Mouse (Mus musculus) right cerebral cortex, postnatal 14 days (tissue): ENCODE measurements around the gene Dolpp1.
A peak's percentile ranks its signal among the peaks of the same experiment; 100 is the strongest.

Experiments
- DNase-seq: peaks from one replicate; pipeline ENCODE4 v3.0.0; 2022

Dolpp1 gene

DNA sequence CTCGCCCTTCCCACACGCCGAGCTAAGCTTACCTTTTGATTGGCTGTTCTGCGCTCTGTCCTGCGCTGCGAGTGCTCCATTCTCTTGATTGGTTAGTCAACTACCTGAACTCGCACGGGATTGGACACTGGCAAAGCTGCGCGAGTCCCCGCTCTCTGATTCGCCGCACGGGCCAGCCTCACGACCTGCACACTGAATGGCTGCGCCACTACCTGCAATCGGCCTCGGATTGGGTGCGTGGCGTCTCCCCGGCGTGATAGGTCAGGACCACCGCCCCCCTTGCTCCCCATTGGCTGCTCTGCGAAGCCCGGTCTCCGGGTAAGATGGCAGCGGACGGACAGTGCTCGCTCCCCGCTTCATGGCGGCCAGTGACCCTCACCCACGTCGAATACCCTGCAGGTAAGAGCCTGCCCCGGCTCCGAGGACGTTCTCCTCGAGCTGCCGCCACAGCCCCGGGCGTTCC lies at the start of gene Dolpp1:
TSS of gene Dolpp1 (plus strand) at position 141 of the 463 bp plus-strand sequence.
- DNase-seq: peak; percentile 97

DNA sequence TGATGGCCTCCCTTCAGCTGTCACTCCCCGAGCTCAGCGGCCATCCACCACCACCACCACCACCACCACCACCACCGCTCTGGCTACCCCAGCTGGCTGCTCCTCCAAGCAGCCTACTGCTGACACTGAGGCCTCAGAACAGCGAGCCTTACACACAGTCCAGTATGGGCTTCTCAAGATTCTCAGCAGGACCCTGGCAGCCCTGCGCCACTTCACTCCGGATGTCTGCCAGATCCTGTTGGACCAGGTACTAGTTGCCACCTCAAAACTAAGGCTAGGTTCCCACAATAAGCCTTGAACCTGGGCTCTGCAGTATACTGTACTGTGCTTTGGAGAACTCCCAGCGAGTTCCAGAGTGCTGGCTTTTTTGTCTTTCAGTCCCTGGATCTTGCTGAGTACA lies 49.5 kb upstream of the Dolpp1 start:
- no peak for DNase-seq

DNA sequence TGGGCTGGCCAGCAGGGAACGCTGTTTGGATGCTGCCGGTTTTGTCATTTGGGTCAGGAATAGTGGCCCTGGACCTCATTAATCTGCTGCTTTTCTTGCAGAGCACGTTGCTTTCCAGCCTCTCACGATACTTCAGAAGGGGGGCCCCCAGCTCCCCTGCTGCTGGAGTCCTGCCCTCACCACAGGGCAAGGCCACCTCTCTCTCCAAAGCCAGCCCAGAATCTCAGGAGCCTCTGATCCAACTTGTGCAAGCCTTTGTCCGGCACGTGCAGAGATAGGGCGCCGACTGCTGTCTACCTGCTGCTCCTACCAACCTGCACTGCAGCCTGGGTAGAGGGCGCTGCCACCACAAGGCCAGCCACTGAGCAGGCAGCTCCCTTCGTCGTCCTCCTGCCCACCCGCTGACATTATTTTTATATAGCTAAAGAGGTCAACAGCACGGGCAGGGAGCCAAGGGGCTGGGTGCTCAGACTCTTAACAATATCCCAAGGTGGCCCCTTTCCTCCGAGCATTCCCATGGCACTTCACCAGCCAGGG lies 48.4 kb upstream of the Dolpp1 start:
- peak; percentile 59 for DNase-seq

DNA sequence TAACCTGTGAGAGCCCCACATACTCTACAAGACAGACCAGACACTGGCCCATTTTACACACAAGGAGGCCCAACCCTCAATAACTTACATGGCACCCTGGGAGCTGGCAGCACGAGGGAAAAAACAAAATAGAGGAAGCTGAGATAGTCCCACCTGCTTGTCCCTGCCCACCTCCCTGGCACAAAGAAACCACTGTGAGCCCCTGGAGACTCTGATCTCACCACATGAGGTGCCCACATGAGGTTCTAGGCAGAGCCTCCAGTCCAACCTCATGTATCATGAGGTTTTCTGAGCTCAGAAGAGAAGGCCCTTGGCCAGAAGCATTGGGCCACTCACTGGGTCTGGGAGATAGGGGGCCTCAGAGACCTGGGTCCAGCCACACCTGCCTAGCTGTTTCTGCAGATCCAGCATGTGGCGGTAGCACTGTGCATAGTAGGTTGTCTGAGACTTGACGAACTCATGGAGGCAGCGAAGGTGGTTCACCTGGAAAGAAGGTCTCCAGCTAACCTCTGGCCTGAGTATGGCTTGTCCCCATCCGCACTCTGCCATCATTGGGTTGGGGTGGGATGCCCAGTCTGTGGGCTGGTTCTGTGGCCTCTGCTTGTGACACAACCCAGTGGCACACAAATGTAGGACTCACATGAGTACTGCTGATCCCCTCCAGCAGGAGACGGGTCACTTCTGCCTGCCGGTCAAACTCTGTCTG lies 45.9 kb upstream of the Dolpp1 start:
- no peak for DNase-seq

DNA sequence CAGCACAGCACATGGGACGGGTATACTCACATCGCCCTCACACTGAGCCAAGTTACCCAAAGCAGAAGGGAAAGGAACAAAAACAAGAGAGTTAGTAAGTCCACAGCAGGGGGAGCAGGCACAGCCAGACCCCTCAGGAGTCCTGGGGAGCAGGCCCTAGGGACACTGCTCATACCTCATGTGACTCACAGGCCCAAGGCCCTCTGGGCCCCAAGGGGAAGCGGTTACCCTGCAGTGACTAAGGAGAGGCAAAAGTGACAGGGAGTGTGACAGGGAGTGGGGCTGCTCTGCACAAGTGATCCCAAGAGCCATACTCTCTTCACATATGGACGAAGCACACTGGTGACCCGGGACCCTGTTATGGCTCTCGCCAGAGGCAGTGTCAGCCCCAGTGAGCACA lies 42.9 kb upstream of the Dolpp1 start:
- DNase-seq: no peak

DNA sequence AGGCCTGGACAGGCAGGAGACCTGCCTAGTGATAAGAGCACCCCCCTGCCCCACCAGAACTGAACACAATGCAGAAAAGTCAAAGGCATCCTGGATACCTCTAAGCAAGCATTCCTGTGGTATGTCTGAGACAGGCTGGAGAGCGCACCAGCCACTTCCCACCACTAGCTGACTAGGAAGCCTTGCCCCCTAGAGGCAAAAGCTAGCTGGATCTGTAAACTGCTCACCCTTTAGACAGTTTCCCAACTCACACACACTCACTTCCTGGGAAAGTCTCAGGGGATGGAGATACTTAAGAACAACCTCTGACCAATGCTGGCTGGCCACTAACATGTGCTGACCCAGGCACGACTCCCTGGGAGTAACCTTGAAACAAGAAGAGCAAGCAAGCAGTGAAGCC lies 40.9 kb upstream of the Dolpp1 start:
- DNase-seq: no peak

DNA sequence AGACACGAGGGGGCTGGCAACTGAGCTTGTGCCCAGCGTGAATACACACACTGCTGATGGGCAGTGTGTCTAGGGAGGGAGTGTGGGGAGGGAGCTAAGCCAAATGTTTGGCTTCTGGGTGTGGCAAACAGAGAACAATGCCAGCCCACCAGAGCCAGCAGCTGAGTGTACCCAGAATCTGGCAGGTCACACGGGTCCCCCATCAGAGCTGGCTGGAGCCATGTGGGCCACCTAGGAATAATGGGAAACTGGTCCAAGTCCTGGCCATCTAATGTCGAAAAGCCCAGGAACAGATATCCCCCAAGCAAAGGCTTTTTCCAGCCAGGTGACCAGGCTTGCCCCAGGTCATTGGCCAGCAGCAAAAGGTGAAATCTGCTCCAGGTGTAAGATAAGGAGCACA lies 36.2 kb upstream of the Dolpp1 start:
- DNase-seq: no peak

DNA sequence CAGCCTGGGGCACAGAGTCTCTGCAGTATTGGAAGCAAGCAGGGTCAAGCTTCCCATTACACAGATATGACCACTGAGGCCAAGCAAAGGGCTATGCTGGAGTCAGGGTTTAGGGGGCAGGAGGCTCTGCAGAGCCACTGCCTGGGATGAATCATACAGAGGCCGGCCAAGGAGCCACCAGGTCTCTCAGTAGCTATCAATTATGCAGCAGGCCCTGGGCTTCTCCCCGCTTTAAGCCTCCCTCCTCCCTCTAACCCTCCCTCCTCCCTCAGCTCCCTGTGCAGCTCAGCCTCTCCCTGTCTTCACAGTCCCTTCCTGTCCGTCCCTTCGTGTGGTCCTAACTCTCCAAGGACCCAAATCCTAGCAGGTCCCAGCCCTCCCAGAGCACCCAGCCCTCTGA lies 35.8 kb upstream of the Dolpp1 start:
- no peak for DNase-seq

DNA sequence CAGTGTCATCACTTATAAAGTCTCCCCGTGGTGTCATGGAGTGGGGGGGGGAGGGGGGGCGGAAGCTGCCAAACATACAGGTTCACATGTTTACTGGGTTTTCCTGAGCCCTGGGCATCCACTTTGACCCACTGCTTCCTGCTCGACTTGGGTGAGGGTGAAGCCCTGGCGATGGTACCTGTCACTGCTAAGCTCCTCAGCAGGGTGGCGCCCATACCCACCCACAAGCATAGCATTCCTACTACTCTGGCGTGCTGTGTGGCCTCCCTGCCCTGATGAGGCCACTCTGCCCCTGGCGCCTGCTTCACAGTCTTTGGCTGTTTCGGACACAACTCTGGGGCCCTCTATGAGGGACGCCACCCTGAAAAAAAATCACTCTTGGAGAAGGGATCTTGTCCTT lies 35.1 kb upstream of the Dolpp1 start:
- no peak for DNase-seq

DNA sequence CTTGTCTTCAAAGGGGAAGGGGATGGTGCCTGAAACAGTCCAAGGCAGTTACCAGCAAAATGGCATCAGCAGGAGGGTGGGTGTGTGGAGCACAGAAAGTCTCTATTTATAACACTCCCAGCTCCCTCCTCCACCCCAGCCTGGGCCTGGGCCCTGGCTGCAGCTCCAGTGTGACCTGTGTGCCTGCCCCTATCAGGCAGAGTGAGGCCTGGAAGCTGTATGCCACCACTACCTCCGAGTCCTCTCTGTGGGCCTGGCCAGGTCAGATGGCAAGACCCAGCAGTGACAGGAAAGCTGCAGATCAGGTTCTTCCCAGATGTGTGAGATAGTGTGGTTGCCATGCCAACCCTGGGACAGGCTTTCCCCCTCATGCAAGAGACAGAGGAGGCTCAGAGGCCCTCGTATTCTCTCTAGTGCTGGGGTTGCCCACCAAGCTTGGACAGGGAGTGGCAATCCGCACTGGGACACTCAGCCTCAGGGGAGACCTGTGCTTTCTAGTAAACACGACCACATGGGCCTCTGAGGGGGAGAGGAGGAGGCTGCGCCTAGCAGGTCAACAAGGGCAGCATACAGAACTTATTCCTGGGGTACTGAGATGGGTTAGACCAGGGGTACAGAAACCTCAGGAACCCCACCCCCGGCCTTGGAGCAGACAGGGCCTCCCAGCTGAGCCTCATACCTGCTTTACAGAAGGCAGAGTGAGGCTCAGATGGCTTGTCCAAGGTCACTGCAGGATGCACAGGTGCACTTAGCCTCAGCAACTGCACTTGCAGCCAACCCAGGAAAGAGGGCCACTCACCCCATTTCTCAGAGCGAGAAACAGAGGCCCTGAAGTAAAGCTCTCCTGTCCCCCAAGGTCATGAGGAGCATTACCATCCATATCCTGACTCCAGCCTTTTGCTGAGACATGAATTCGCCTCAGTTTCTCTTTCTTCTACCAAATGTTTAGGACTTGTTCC lies 34.2 kb upstream of the Dolpp1 start:
- DNase-seq: peak; percentile 44

DNA sequence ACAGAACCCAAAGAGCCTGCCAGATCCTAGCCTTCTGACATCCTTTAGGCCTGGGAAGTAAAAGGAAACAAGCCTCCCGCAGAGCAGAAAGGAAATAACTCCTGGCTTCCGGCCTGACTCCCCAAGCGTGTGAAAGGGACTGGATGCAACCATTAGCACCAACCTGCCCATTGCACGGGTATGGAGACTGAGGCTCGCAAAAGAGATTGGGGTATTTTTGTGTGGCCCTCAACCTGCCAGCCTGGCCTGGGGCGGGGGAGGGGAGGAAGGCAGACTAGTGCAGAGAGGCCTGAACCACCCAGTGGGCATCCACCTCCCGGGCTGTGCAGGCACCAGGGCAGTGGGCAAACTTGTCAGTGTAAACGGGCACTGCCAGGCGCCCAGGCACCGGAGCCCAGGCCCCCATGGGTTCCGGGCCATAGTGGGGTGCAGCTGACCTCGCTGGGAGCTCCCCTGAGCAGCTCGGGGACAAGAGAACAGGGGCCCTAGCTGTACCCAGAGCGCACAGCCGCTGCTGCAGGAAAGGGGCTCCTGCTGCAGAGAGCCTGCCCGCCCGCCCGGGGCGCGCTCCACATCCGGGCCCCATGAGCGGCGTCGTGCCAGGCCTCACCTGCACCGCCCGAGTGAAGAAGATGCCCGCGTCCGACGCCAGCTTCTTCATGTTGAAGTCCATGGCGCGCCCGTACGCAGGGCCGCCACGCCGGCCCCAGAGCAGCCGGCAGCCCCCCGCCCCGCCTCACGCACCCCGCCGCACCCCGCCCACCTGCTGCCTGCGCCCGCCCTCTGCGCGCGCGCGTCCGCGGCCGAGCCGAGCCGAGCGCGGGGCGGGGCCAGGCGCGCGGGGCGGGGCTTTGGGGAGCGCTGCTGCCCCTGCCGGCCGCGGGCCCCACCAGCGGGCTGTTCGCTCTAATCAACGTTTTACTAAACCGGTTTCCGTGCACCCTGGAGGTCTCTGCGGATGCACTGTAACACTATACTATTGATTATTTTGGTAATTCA lies 33.2 kb upstream of the Dolpp1 start, which contains the start of gene Sh3glb2:
TSS of gene Sh3glb2 (minus strand) at position 805 of the 999 bp plus-strand sequence.
- peak; percentile 87 for DNase-seq

DNA sequence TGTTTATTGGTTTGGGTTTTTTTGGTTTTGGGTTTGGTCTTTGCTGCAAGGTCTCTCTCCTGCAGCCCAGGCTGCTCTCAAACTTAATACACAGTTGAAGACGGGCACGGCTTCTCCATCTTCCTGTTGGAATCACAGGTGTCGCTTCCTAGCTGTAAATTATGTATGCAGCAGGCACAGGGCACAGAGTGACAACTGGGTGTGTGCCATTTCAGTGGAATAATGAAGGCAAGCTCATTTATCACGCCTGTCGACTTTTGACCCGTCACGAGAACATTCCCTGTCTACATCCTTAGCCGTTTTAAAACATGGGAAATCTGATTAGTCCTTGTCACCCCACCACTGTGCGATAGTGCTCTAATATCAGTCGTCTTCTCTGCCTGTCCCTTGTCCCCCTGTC lies 31.4 kb upstream of the Dolpp1 start:
- DNase-seq: no peak

DNA sequence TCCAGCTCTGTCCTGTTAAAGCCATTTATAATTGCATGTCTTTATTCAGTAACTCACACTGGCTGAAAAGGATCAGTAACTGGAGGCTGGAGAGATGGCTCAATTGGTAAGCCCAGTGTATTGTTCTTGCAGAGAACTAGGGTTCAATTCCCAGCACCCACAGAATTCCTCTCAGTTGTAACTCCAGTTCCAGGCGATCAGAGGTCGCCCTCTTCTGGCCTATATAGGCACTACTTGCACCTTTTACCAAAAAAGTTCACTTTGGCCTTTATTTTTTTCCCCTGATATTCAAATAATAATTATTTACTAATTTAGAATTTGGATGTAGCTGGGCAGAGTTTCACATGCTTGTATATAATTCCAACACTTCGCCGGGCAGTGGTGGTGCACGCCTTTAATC lies 29.2 kb upstream of the Dolpp1 start:
- no peak for DNase-seq

DNA sequence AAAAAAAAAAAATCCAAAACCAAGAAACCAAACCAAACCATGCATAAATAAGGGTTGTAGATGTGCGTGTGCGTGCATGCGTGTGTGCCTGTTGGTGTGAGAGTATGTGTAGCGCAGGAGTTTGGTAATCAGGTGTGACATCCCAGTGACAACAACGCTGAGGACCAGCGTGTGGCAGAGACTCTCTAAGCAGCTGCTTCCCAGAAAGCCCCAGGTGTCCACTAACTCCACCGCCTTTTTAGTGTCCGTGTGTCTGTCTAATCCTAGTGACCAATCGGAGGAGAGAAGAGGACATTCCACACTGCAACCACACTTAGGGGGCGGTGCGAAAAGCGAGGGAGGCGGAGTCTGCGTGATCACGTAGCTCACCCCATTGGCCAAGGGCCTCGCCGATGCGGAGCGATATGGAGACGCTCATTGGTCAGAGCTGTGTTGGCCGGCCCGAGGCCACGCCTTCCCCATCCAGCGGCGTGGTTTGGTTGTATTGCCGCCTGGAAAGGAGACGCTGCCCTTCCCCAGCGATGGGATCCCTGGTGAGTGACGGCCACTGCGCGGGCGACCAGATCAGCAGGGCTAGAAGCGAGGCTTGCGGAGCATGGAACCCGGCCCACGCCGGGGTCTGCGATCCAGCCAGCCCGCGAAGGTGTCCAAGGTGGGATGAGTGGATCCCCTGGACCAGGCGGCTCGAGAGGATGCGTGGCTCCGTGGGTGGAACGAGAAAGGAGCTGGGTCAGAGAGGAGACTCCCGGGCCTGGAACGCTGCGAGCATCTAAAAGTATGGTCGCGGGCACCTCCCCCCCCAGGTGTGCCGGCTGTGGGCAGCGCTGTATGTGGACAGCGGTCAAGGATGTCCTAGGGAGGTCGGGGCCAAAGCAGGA lies 28.0 kb upstream of the Dolpp1 start, which contains the start of gene Miga2:
TSS of gene Miga2 (plus strand) at position 461 of the 878 bp plus-strand sequence.
- DNase-seq: peak; percentile 97

DNA sequence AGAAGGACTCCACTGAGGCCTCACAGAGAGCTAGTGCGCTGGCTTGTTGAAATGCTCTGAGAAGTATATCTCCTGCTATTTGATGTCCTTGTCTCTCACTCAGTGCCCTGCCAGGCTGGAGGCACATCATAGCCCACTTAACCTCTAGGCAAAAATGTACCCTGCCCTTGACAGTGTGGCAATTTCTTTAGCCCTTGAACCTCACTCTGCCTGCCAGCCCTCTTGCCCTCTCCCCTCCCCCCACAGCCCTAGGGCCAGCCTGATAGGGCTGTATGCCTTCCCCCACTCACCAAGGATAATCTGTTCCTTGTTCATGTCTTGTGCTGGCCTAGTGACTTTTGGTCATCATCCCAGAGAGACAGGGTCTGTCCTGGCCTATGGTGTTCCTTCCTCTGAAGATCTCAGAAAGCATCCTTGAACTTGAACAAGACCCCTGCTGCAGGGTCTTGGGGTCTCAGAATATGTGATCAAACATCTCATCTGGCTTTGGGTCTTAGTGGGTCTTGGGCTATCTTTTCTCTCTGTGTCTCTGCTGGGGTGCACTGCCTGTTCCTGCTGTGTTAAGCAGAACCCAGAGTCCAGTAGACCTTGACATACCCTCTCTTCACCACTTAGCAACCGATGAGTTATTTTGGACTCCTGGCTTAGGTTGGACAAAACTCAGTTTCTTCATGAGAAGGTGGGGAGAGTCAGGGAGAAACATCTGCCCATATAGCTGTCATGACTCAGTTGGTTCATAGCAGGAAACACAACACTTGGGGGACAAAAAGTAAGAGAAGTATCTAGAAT lies 26.6 kb upstream of the Dolpp1 start:
- DNase-seq: no peak

DNA sequence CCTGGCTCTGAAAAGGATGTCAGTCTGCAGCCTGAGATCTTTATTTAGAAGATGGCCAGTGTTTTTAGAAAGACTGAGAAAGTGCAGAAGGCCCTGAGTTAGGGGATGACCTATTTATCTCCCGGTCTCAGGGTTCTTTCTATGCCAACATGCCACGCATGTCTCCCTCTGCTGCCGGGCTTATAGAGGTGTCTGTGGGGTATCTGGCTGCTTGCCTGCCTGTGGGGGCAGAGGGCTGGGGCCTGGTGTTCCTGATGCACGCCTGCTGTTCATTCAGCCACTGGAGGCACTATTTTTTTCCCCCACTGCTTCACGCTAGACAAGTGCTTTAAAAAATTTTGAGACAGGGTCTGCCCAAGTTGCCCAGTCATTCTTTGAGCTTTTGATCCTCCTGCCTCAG lies 25.9 kb upstream of the Dolpp1 start:
- DNase-seq: no peak

DNA sequence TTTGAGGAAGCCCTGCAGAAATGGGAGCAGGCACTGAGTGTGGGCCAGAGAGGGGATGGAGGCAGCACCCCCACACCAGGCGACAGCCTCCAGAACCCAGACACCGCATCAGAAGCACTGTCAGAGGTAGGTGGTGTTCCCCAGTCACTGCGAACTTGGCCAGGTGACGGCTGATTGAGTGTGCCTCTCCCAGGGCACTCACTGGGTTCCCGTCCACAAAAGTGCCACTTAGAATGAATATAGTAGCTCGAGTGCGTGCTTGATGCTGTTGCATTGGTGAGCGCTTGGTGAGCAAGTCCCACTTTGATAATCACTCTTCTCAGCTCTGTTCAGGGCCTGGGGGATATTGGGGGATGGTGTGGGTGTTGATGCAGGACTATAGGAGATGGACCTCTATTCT lies 20.5 kb upstream of the Dolpp1 start:
- no peak for DNase-seq

DNA sequence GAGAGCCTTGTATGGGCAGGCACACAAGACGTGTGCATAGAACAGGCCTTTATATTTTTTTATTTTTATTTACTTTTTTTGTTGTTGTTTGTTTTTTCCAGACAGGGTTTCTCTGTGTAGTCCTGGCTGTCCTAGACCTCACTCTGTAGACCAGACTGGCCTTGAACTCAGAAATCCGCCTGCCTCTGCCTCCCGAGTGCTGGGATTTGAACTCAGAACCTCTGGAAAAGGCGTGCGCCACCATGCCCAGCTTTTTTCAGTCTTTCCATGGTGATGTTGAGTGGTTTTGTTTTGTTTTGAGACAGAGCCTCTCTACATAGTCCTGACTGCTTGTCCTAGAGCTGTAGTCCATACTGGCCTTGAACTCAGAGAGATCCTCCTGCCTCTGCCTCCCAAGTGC lies 19.3 kb upstream of the Dolpp1 start:
- no peak for DNase-seq

DNA sequence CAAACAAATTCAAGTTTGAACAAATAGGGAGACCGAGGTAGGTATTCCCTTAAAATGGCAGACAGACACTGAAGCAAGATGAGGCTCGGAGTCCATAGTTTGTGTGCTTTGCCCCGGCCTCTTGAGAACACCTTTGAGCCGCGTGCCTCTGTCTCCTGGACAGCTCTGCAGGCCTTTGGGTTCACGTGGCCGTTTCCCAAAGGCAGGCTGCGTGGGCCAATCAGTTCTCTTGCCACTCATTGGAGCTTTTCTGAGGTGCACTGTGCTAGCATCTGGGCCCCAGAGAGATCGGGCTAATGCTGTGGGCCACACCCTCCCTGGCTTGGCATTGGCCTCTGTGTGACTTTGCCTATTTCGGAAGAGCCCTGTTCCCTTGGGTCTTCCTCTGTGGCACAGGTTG lies 16.2 kb upstream of the Dolpp1 start:
- DNase-seq: no peak

DNA sequence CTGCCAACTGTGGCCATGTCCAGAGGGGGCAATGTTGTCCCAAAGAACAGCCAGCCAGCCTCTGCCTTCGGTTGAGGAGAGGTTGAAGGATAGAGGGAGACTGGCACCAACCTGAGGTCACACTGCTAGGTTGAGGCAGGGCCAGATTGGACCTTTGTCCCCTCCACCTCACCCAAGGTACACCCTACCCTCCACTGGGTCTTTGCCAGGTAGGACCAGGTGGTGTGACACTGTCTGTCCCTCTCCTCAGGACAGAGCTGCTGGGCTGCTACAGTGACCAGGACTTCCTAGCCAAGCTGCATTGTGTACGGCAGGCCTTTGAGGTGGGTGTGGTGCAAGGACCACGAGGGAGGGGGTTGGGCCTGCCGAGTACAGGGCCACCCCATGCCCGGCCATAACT lies 14.3 kb upstream of the Dolpp1 start:
- DNase-seq: no peak
